Mouse (Mus musculus) CH12.LX (cell line): ENCODE results near the gene Tmem200b.

Experiments
- CTCF ChIP-seq, 2 experiments: IDR thresholded peaks in 1 of 2; conservative IDR thresholded peaks in 1 of 2; 2 replicates each; pipeline ENCODE4 v1.5.1; 2011 to 2012; ENCODE audit warnings: low read depth in 2 of 2, low read length in 2 of 2, improper control_type of control experiment in 1 of 2, inconsistent platforms in 1 of 2, mild to moderate bottlenecking in 1 of 2, moderate library complexity in 1 of 2
- EP300 ChIP-seq: IDR thresholded peaks from 2 replicates; pipeline ENCODE4 v1.6.1; 2011; ENCODE audit warnings: low read length, improper control_type of control experiment
- HCFC1 ChIP-seq: IDR thresholded peaks from 2 replicates; pipeline ENCODE4 v1.6.1; 2012; ENCODE audit warnings: low read depth, mild to moderate bottlenecking, inconsistent platforms, low read length, improper control_type of control experiment
- MEF2A ChIP-seq: IDR thresholded peaks from 2 replicates; pipeline ENCODE4 v1.6.1; 2014; ENCODE audit warnings: low read depth, mild to moderate bottlenecking, inconsistent platforms, low read length, improper control_type of control experiment, borderline replicate concordance
- POLR2A ChIP-seq: IDR thresholded peaks from 2 replicates; pipeline ENCODE4 v1.6.1; 2011; ENCODE audit warnings: low read depth, mild to moderate bottlenecking, improper control_type of control experiment, low read length
- ZC3H11A ChIP-seq: IDR thresholded peaks from 2 replicates; pipeline ENCODE4 v1.6.1; 2012; ENCODE audit warnings: low read depth, mild to moderate bottlenecking, inconsistent platforms, low read length, improper control_type of control experiment

DNA sequence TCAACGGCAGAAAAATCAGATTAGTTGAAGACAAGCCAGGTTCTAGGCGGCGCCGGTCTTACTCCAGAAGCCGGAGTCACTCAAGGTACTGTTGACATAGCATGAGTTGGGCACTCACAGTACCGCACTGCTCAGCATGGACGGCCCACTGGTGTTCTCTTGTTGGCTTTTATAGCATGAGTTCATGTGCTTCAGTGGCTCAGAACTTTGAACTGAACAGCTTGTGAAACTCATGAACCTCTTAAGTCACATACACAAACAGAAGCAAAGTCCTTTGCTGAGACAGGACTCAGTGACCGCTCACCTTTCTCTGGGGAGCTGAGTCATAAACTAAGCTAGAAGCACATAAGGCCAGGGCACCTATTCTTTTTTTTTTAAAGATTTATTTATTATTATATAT lies 23.8 kb upstream of the Tmem200b start:
- TF ChIP-seq ZC3H11A (no peak), CTCF (conservative IDR thresholded peaks at IDR 0.05 in 1 of 2, IDR thresholded peaks at IDR 0.05 in 1 of 2; ENCODE audit: low read depth in 2 of 2, low read length in 2 of 2) (no peak), EP300 (no peak), MEF2A (no peak), POLR2A (no peak), HCFC1 (no peak)
